Mouse (Mus musculus): ENCODE data around the gene Mecr. TPM values are rescaled to one million over a fixed set of nuclear protein-coding genes. Genes with fewer than 3 reads are reported as not detected.

Gene Mecr
- total RNA-seq, 2 experiments from 2014 or later = 36.4 to 37.0 TPM

GRCm38 (mm10) chr4:131833971-131834609, 9.2 kb upstream of the Mecr start:
- peak; percentile 31 to 42 for DNase-seq (ENCODE audit: low spot score in 2 of 2)

GRCm38 (mm10) chr4:131836351-131836881, 6.9 kb upstream of the Mecr start:
- DNase-seq (ENCODE audit: low spot score in 2 of 2) = no peak

- DNase-seq (ENCODE audit: low spot score in 2 of 2) = peak in 1 of 2 experiments; percentile 21
Observed at GRCm38 (mm10) chr4:131836891-131837491, 6.3 kb upstream of the Mecr start.

- peak; percentile 88 to 89 for DNase-seq (ENCODE audit: low spot score in 2 of 2)
Observed at GRCm38 (mm10) chr4:131837872-131838524, 5.3 kb upstream of the Mecr start, which contains the start of gene Ptpru. TSS of gene Ptpru (minus strand) at chr4:131838288.

- no peak for DNase-seq (ENCODE audit: low spot score in 2 of 2)
Observed at GRCm38 (mm10) chr4:131845991-131846778, 2.9 kb downstream of the Mecr start.

- DNase-seq (ENCODE audit: low spot score in 2 of 2) = no peak
Observed at GRCm38 (mm10) chr4:131848082-131848481, 4.8 kb downstream of the Mecr start.

GRCm38 (mm10) chr4:131849986-131850638, 6.8 kb downstream of the Mecr start:
- DNase-seq (ENCODE audit: low spot score in 2 of 2) = peak in 1 of 2 experiments; percentile 54

- no peak for DNase-seq (ENCODE audit: low spot score in 2 of 2)
Observed at GRCm38 (mm10) chr4:131854950-131855349, 11.7 kb downstream of the Mecr start.

GRCm38 (mm10) chr4:131860492-131861340, 17.4 kb downstream of the Mecr start:
- peak; percentile 79 to 86 for DNase-seq (ENCODE audit: low spot score in 2 of 2)

GRCm38 (mm10) chr4:131861341-131861739, 18.1 kb downstream of the Mecr start:
- DNase-seq (ENCODE audit: low spot score in 2 of 2) = no peak

- no peak for DNase-seq (ENCODE audit: low spot score in 2 of 2)
Observed at GRCm38 (mm10) chr4:131872672-131873292, 29.5 kb downstream of the Mecr start.

- DNase-seq (ENCODE audit: low spot score in 2 of 2) = peak; percentile 92 to 95
Observed at GRCm38 (mm10) chr4:131873293-131874168, 30.3 kb downstream of the Mecr start, which contains the start of gene Srsf4. TSS of gene Srsf4 (plus strand) at chr4:131873617.

- no peak for DNase-seq (ENCODE audit: low spot score in 2 of 2)
Observed at GRCm38 (mm10) chr4:131874169-131874536, 30.9 kb downstream of the Mecr start.

- no peak for DNase-seq (ENCODE audit: low spot score in 2 of 2)
Observed at GRCm38 (mm10) chr4:131874567-131874966, 31.3 kb downstream of the Mecr start.

- DNase-seq (ENCODE audit: low spot score in 2 of 2) = no peak
Observed at GRCm38 (mm10) chr4:131875242-131875641, 32.0 kb downstream of the Mecr start.

GRCm38 (mm10) chr4:131876836-131877235, 33.6 kb downstream of the Mecr start:
- no peak for DNase-seq (ENCODE audit: low spot score in 2 of 2)

- no peak for DNase-seq (ENCODE audit: low spot score in 2 of 2)
Observed at GRCm38 (mm10) chr4:131879692-131880091, 36.4 kb downstream of the Mecr start.

- DNase-seq (ENCODE audit: low spot score in 2 of 2) = no peak
Observed at GRCm38 (mm10) chr4:131881306-131881705, 38.0 kb downstream of the Mecr start.
